Mouse (Mus musculus): Measurements from ENCODE around the gene Tbc1d17. TPM values are rescaled to one million over a fixed set of nuclear protein-coding genes. Genes with fewer than 3 reads are reported as not detected.

Tbc1d17 gene
- polyA plus RNA-seq, 1 experiment from 2014 or later = 91.0 TPM

DNA sequence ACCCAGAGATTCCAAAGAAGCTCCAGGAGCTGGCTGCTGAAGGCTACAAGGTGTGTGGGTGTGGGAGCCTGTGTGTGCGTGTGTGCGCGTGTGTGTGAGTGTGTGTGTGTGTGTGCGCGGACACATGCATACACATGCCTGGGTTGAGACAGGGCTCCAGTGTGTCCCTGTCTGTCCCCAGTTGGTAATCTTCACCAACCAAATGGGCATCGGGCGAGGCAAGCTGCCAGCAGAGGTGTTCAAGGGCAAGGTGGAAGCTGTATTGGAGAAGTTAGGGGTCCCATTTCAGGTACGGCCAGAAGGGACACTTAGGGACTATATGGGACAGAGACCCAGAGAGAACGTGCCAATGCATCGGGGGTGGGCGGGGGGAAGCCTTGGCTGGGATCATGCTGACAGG, 11.0 kb upstream of the Tbc1d17 start:
- no peak for ATAC-seq (ENCODE audit: insufficient number of reproducible peaks, insufficient read depth, low FRiP score, low TSS enrichment, low read depth)
- Histone ChIP-seq H3K4me1 (peaks cover 36% of the 10 kb centered on the region), H3K4me2 (no peak overlapping the region)

GRCm38 (mm10) chr7:44857905-44858304, 9.0 kb upstream of the Tbc1d17 start:
- H3K9ac ChIP-seq = peak overlapping the region; percentile 89
- H3K27ac ChIP-seq = peak overlapping the region; percentile 95; the same call in 1 of the 2 replicates
- peak overlapping the region; percentile 78 for H3K4me3 ChIP-seq
- ATAC-seq (ENCODE audit: insufficient number of reproducible peaks, insufficient read depth, low FRiP score, low TSS enrichment, low read depth) = no peak
- 26% methylated on average over 8 of the region's 8 CpGs for WGBS
- peaks cover 23% of the 10 kb centered on the region for H3K36me3 ChIP-seq
- H3K4me2 ChIP-seq = peak overlapping the region; percentile 89
- H3K4me1 ChIP-seq = peaks cover 56% of the 10 kb centered on the region
- H3K9me3 ChIP-seq = no peaks in the 10 kb centered on the region
- no peaks in the 10 kb centered on the region for H3K27me3 ChIP-seq

More for the DNA sequence above, 11.0 kb upstream of the Tbc1d17 start:
- no peak overlapping the region for H3K9ac ChIP-seq
- no peaks in the 10 kb centered on the region for H3K9me3 ChIP-seq
- no peaks in the 10 kb centered on the region for H3K27me3 ChIP-seq
- H3K4me3 ChIP-seq = no peak overlapping the region
- H3K36me3 ChIP-seq = peaks cover 41% of the 10 kb centered on the region
- 89% methylated on average over 11 of the region's 11 CpGs for WGBS
- H3K27ac ChIP-seq = no peak overlapping the region

GRCm38 (mm10) chr7:44857042-44857552, 8.2 kb upstream of the Tbc1d17 start, which contains the start of gene Pnkp:
TSS of gene Pnkp (plus strand) at chr7:44857139.
- peak; percentile 32 for ATAC-seq (ENCODE audit: insufficient number of reproducible peaks, insufficient read depth, low FRiP score, low TSS enrichment, low read depth)
- Histone ChIP-seq H3K27me3 (no peaks in the 10 kb centered on the region), H3K9ac (peak within 1 kb of the TSS; percentile 89), H3K27ac (peak within 1 kb of the TSS; percentile 95), H3K4me1 (peaks cover 62% of the 10 kb centered on the region), H3K4me2 (peak within 1 kb of the TSS; percentile 89), H3K4me3 (peak within 1 kb of the TSS; percentile 78), H3K9me3 (no peaks in the 10 kb centered on the region), H3K36me3 (peaks cover 21% of the 10 kb centered on the region)
- under 1% methylated on average over 32 of the region's 32 CpGs for WGBS

DNA sequence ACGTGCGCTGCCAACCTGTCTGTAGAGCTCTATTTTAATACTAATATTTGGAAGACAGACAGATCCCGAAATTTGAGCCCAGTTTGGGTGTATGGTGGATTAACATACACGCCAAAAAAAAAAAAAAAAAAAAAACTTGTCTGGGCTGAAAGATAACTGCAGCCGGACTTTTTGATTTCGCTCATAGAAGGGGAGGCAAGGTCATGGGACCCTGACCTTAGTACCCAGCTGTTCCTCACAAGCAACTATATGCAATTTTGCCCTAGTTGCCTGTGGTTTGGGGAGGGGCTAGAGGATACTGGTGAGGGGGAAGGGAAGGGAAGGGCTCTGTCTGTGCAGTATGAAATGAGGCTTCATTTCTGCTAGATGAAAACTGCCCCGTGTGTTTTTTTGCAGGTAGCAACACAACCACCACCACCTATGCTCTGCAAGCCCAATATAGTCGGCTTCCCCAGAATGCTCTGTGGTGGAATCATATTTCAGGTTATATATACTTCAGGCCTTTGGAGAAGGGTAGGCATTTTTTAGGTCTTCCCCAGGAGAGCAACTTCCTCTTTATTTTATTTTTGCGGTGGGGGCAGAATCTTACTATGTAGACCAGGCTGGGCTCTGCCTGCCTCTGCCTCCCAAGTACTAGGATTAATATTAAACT, 7.5 kb upstream of the Tbc1d17 start:
- Histone ChIP-seq H3K9ac (peak overlapping the region; percentile 89), H3K4me3 (peak overlapping the region; percentile 78), H3K36me3 (peaks cover 16% of the 10 kb centered on the region), H3K9me3 (no peaks in the 10 kb centered on the region), H3K27ac (peak overlapping the region; percentile 95), H3K4me1 (peaks cover 67% of the 10 kb centered on the region), H3K4me2 (peak overlapping the region; percentile 89), H3K27me3 (no peaks in the 10 kb centered on the region)
- no peak for ATAC-seq (ENCODE audit: insufficient number of reproducible peaks, insufficient read depth, low FRiP score, low TSS enrichment, low read depth)
- 64% methylated on average over 9 of the region's 9 CpGs for WGBS

DNA sequence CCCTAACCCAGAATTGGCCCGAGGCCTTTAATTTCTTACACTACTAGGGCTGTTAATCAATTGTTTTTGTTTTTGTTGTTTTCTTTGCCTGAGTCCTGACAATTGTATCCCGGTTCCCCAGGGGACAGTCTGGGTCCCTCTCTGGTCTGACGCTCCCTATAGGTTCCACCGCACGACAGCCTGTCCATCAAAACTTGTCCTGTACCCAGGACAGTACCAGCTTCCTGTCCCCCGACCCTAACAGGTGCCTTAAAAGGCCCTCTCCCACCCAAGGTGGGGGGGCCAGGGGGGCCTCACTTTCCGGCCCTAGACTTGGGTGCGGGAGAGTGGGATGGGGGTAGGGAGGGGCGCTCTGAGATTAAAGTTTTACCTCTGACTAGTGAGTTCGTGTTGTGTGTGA, 6.2 kb upstream of the Tbc1d17 start:
- peak overlapping the region; percentile 88 for H3K27ac ChIP-seq
- 40% methylated on average over 10 of the region's 10 CpGs for WGBS
- no peaks in the 10 kb centered on the region for H3K27me3 ChIP-seq
- peaks cover 12% of the 10 kb centered on the region for H3K36me3 ChIP-seq
- ATAC-seq (ENCODE audit: insufficient number of reproducible peaks, insufficient read depth, low FRiP score, low TSS enrichment, low read depth) = no peak
- peak overlapping the region; percentile 51 for H3K4me3 ChIP-seq
- peak overlapping the region; percentile 69 for H3K9ac ChIP-seq
- H3K4me2 ChIP-seq = peak overlapping the region; percentile 90
- no peaks in the 10 kb centered on the region for H3K9me3 ChIP-seq
- peaks cover 69% of the 10 kb centered on the region for H3K4me1 ChIP-seq

DNA sequence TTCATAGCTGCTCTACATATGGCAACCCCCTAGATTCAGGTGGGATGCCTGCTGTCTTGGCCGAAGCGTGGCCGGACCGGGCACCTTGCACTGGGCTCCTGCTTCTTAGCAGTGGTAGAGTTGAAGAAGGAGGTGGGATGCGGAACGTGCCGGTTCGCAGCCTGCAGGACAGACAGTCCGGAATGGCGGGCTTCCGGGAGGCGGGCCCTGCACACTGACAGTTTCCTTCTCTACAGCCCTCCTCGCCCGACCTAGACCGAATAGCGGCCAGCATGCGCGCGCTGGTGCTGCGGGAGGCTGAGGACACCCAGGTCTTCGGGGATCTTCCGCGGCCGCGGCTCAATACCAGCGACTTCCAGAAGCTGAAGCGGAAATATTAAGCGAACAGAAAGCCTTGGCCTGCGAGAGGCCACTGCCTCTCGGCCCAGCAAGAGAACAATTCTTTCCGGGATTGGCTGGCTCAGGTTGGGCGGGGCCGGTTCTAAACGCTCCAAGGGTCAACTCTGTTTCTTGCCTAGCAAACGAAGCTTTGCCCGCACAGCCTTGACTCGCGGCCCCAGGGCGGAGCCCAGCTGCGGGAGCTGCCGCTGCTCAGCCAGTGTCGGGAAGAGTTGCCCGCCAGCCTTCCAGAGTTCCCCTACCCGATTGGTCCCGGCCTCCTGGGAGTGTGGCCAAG, 5.6 kb upstream of the Tbc1d17 start:
- Histone ChIP-seq H3K9me3 (no peaks in the 10 kb centered on the region), H3K4me2 (peak overlapping the region; percentile 90), H3K4me3 (peak overlapping the region; percentile 51), H3K36me3 (peaks cover 12% of the 10 kb centered on the region), H3K4me1 (peaks cover 69% of the 10 kb centered on the region), H3K27me3 (no peaks in the 10 kb centered on the region), H3K9ac (peak overlapping the region; percentile 69), H3K27ac (peak overlapping the region; percentile 88)
- WGBS = 1% methylated on average over 45 of the region's 45 CpGs
- ATAC-seq (ENCODE audit: insufficient number of reproducible peaks, insufficient read depth, low FRiP score, low TSS enrichment, low read depth) = 0 out of 2 replicates have a peak, but pooled peaks have one; percentile 23

- Histone ChIP-seq H3K36me3 (peaks cover 12% of the 10 kb centered on the region), H3K27me3 (no peaks in the 10 kb centered on the region), H3K4me2 (peak overlapping the region; percentile 90), H3K4me3 (peak overlapping the region; percentile 51), H3K27ac (peak overlapping the region; percentile 88), H3K4me1 (peaks cover 69% of the 10 kb centered on the region), H3K9me3 (no peaks in the 10 kb centered on the region), H3K9ac (peak overlapping the region; percentile 69)
- 36% methylated on average over 26 of the region's 26 CpGs for WGBS
- no peak for ATAC-seq (ENCODE audit: insufficient number of reproducible peaks, insufficient read depth, low FRiP score, low TSS enrichment, low read depth)
Observed at GRCm38 (mm10) chr7:44853596-44854355, 4.9 kb upstream of the Tbc1d17 start.

DNA sequence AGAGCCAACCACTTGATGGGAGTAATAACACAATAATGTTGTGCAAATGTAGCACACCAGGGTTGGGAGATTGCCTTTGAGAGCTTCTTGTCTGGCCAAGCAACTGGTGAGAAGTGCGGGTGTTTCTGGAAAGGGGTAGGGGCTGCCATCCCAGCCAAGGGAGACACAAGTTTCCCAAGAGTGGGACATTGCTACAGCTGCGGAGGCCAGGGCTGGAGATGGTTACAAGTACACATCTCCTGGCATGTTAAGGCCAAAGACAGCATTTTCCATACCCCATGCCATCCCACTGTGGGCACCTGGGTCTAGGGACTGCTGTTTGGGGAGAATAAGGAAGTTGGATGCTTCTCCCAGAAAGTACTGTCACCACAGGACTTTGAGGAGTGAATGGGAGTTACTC, 4.2 kb upstream of the Tbc1d17 start:
- Histone ChIP-seq H3K4me1 (peaks cover 64% of the 10 kb centered on the region), H3K9me3 (no peaks in the 10 kb centered on the region), H3K27me3 (no peaks in the 10 kb centered on the region), H3K4me2 (no peak overlapping the region), H3K9ac (0 out of 2 replicates have a peak overlapping the region, but pooled peaks have one; percentile 69), H3K36me3 (peaks cover 12% of the 10 kb centered on the region), H3K27ac (no peak overlapping the region), H3K4me3 (no peak overlapping the region)
- 92% methylated on average over 2 of the region's 2 CpGs for WGBS
- ATAC-seq (ENCODE audit: insufficient number of reproducible peaks, insufficient read depth, low FRiP score, low TSS enrichment, low read depth) = no peak

DNA sequence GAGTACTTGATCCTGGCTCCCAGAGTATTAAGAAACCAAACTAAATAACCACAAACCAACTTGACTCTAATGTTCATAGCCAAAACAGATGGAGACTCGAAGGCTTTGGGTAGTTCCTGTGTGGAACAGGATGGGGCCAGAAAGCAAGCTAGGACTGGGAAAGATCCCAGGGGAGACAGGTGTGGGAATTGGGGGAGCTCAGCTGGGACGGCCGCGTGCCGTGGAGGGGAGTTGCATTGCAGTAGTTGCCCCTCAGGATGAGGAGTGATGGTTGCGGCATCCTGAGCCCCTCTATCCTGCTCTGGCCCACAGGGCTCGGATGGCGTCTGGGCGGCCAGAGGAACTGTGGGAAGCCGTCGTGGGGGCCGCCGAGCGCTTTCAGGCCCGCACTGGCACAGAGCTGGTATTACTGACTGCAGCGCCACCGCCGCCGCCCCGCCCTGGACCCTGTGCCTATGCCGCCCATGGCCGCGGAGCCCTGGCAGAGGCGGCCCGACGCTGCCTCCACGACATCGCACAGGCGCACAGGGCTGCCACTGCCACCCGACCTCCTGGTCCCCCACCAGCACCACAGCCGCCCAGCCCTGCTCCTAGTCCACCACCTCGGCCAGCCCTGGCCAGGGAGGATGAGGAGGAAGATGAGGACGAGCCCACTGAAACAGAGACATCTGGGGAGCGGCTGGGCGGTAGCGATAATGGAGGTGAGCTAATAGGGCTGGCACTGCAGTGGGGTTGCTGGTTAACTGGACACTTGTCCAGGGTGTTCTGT, 3.6 kb upstream of the Tbc1d17 start:
- Histone ChIP-seq H3K4me2 (no peak overlapping the region), H3K9ac (0 out of 2 replicates have a peak overlapping the region, but pooled peaks have one; percentile 28), H3K4me1 (peaks cover 64% of the 10 kb centered on the region), H3K36me3 (peaks cover 12% of the 10 kb centered on the region), H3K4me3 (no peak overlapping the region; the same call in 1 of the 2 replicates), H3K9me3 (no peaks in the 10 kb centered on the region), H3K27ac (no peak overlapping the region), H3K27me3 (no peaks in the 10 kb centered on the region)
- no peak for ATAC-seq (ENCODE audit: insufficient number of reproducible peaks, insufficient read depth, low FRiP score, low TSS enrichment, low read depth)
- WGBS = 90% methylated on average over 36 of the region's 36 CpGs

DNA sequence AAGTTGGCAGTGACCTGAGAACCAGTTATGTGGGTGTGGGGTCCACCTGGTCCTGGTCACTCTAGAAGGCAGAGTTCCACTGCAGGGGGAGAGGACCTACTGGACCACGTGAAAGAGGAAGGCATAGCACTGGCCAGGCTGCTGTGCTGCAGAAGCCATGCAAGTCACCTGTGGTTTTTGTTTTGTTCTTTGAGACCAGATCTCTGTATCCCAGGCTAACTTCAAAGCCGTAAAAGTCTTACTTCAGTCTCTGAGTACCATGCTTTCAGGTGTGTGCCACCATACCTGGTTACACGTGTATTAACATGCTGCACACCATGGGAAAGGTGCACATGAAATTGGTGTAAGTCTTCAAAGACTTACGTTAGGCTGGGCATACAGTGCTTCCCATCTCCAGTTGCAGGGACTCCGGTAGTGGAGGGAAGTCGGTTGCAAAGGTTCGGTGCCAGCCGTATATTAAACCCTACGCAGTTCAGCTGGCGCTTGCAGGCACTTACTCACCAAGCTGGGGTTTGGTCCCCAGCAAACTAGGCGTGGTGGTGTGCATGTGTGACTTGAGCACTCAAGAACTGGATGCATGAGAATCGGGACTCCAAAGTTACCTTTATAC, 2.9 kb upstream of the Tbc1d17 start:
- WGBS = 88% methylated on average over 12 of the region's 12 CpGs
- Histone ChIP-seq H3K9ac (peak overlapping the region; percentile 83; the same call in 1 of the 2 replicates), H3K36me3 (peaks cover 14% of the 10 kb centered on the region), H3K4me2 (peak overlapping the region; percentile 91; the same call in 1 of the 2 replicates), H3K4me1 (peaks cover 65% of the 10 kb centered on the region), H3K27me3 (no peaks in the 10 kb centered on the region), H3K9me3 (no peaks in the 10 kb centered on the region), H3K4me3 (no peak overlapping the region), H3K27ac (no peak overlapping the region)
- ATAC-seq (ENCODE audit: insufficient number of reproducible peaks, insufficient read depth, low FRiP score, low TSS enrichment, low read depth) = no peak

Data from embryonic facial prominence, embryonic 13.5 days (tissue).